8 mouse cellular contexts compared by ENCODE assay signal in the genomic region with DNA sequence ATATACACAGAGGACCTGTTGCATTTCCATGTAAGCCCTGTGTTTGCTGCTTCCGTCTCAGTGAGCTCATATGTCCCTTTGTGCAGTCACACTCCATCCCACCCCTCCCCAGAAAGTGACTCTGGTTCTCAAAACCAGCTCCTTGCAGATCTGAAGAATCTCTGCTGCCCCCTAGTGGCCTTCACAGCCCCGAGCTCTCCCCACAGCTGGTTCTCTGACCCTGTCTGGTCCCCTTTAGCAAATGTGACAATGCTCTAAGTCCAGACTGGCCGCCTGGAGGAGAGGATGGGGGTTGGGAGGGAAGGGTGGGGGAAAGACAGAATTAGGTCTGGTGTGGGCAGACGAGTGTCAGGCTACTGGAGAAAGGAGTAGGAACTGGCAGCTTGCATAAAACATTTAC. TPM values are rescaled to one million over a fixed set of nuclear protein-coding genes. Genes with fewer than 3 reads are reported as not detected.
DNase-seq lines count a peak whose midpoint lies in the region; ATAC-seq and TF ChIP-seq lines count a peak whose summit lies in the region.

No protein-coding gene starts in this region.

- H3K9me3 ChIP-seq in limb, embryonic 12.5 days: no peaks in the 10 kb centered on the region
- H3K9me3 ChIP-seq in midbrain, embryonic 15.5 days: no peaks in the 10 kb centered on the region

- TF ChIP-seq POLR2A in spleen, adult 2 months (IDR thresholded peaks at IDR 0.05; ENCODE audit: low read depth, low read length): no peak

- no peak overlapping the region for H3K4me2 ChIP-seq in limb, embryonic 12.5 days
- H3K4me2 ChIP-seq in midbrain, embryonic 15.5 days: no peak overlapping the region

- intact Hi-C loops in left cerebral cortex, adult 2 months (cut with DNase I): loop anchor here (1.0 kb wide), 1 partner anchor 53 kb away; no protein-coding TSS in a partner anchor

- peak; percentile 68 to 76 for DNase-seq in left cerebral cortex, adult 2 months (ENCODE audit: extremely low spot score in 1 of 2, low spot score in 2 of 2)
- no peak for DNase-seq in left cerebral cortex, adult 8-10 months (ENCODE audit: low spot score in 2 of 2)
- peak; percentile 61 to 81 for DNase-seq in cerebellum, postnatal 25 days
- peak; percentile 38 to 50 for DNase-seq in gastrocnemius, adult 8-10 months (ENCODE audit: low spot score in 2 of 2)
- DNase-seq in hindlimb bud, embryonic 11.5 days (ENCODE audit: extremely low spot score, low read depth, low spot score): peak; percentile 79
- peak; percentile 50 to 63 for DNase-seq in spleen, adult 2 months (ENCODE audit: low read depth in 1 of 2, low spot score in 2 of 2)

- H3K27me3 ChIP-seq in limb, embryonic 12.5 days: no peaks in the 10 kb centered on the region
- no peaks in the 10 kb centered on the region for H3K27me3 ChIP-seq in midbrain, embryonic 15.5 days (replicated peaks)
- H3K27me3 ChIP-seq in spleen, adult 2 months (ENCODE audit: control insufficient read depth, insufficient read depth, low read length): no peaks in the 10 kb centered on the region

- H3K36me3 ChIP-seq in limb, embryonic 12.5 days: peaks cover 6% of the 10 kb centered on the region
- peaks cover 4% of the 10 kb centered on the region; the same call in 1 of the 2 replicates for H3K36me3 ChIP-seq in midbrain, embryonic 15.5 days (replicated peaks)
- peaks cover 2% of the 10 kb centered on the region; the same call in 1 of the 2 replicates for H3K36me3 ChIP-seq in spleen, adult 2 months (ENCODE audit: control insufficient read depth, insufficient read depth, low read length)

- WGBS in limb, embryonic 12.5 days: 2% methylated on average over 4 of the region's 4 CpGs
- WGBS in midbrain, embryonic 15.5 days: 0% methylated on average over 4 of the region's 4 CpGs
- WGBS in spleen, adult 2 months: 2% methylated on average over 4 of the region's 4 CpGs

- ATAC-seq in limb, embryonic 12.5 days (ENCODE audit: insufficient number of reproducible peaks, insufficient read depth, low FRiP score, low TSS enrichment, low read depth): peak; percentile 64; the same call in 1 of the 2 replicates
- peak; percentile 68 for ATAC-seq in midbrain, embryonic 15.5 days (replicated peaks)

- no peaks in the 10 kb centered on the region for H3K4me1 ChIP-seq in limb, embryonic 12.5 days (replicated peaks)
- no peaks in the 10 kb centered on the region for H3K4me1 ChIP-seq in midbrain, embryonic 15.5 days
- H3K4me1 ChIP-seq in spleen, adult 2 months (ENCODE audit: control insufficient read depth, insufficient read depth, insufficient read length): no peaks in the 10 kb centered on the region; the same call in 1 of the 2 replicates

- H3K9ac ChIP-seq in limb, embryonic 12.5 days (replicated peaks): no peak overlapping the region
- H3K9ac ChIP-seq in midbrain, embryonic 15.5 days: no peak overlapping the region

- H3K4me3 ChIP-seq in left cerebral cortex, adult 2 months: no peak overlapping the region
- no peak overlapping the region for H3K4me3 ChIP-seq in limb, embryonic 12.5 days (replicated peaks)
- H3K4me3 ChIP-seq in midbrain, embryonic 15.5 days: no peak overlapping the region
- H3K4me3 ChIP-seq in spleen, adult 2 months (ENCODE audit: extremely low read depth, insufficient read depth, insufficient read length): no peak overlapping the region

- TF ChIP-seq CTCF in left cerebral cortex, adult 2 months (IDR thresholded peaks at IDR 0.05): peak; percentile 77
- peak; percentile 80; the same call in 1 of the 2 replicates for TF ChIP-seq CTCF in spleen, adult 2 months (IDR thresholded peaks at IDR 0.05; ENCODE audit: extremely low read depth, insufficient read depth, insufficient read length, insufficient replicate concordance)

- no peak overlapping the region for H3K27ac ChIP-seq in left cerebral cortex, adult 2 months
- H3K27ac ChIP-seq in limb, embryonic 12.5 days: no peak overlapping the region
- H3K27ac ChIP-seq in midbrain, embryonic 15.5 days: no peak overlapping the region
- H3K27ac ChIP-seq in spleen, adult 2 months (ENCODE audit: insufficient read depth, low read length): no peak overlapping the region

RNA-seq across cellular contexts. Expression of gene Selenow, which starts 10.0 kb away (rescaled TPM):
- total RNA-seq in left cerebral cortex, adult 2 months (2021): 1,000 to 10,000 TPM; 1,033 to 1,089 TPM
- total RNA-seq in left cerebral cortex, adult 8-10 months (2022): 1,000 to 10,000 TPM in 3 of 4 experiments, 100 to 1,000 TPM in 1; 989 to 1,128 (median 1,052) TPM
- 1,000 to 10,000 TPM; 1,735 to 2,070 (median 1,829) TPM for total RNA-seq in gastrocnemius, adult 8-10 months (2022)
- polyA plus RNA-seq in limb, embryonic 12.5 days (2016; fragmentation: Nextera tagmentation; extraction: Ambion mirVana): 912 and 933 TPM in 2 replicates
- polyA plus RNA-seq in midbrain, embryonic 15.5 days (2015; fragmentation: Nextera tagmentation; extraction: Ambion mirVana): 1,365 and 1,414 TPM in 2 replicates
- 210 and 358 TPM in 2 replicates for polyA plus RNA-seq in spleen, adult 2 months (2012; rRNA removed)

RNA-seq across cellular contexts. Expression of gene Crxos, which starts 29.8 kb away (rescaled TPM):
- under 1 TPM in 1 of 2 experiments, not detected in 1; 0.29 TPM for total RNA-seq in left cerebral cortex, adult 2 months (2021)
- total RNA-seq in left cerebral cortex, adult 8-10 months (2022): under 1 TPM in 2 of 4 experiments, not detected in 2; 0.21 to 0.44 TPM
- not detected for total RNA-seq in gastrocnemius, adult 8-10 months (2022)
- polyA plus RNA-seq in limb, embryonic 12.5 days (2016; fragmentation: Nextera tagmentation; extraction: Ambion mirVana): not detected in 2 replicates
- polyA plus RNA-seq in midbrain, embryonic 15.5 days (2015; fragmentation: Nextera tagmentation; extraction: Ambion mirVana): 0.27 TPM in 1 of 2 replicates, not detected in the other
- polyA plus RNA-seq in spleen, adult 2 months (2012; rRNA removed): not detected in 2 replicates

RNA-seq across cellular contexts. Expression of gene Crx, which starts 32.4 kb away (rescaled TPM):
- total RNA-seq in left cerebral cortex, adult 2 months (2021): not detected
- total RNA-seq in left cerebral cortex, adult 8-10 months (2022): not detected
- not detected for total RNA-seq in gastrocnemius, adult 8-10 months (2022)
- not detected in 2 replicates for polyA plus RNA-seq in limb, embryonic 12.5 days (2016; fragmentation: Nextera tagmentation; extraction: Ambion mirVana)
- polyA plus RNA-seq in midbrain, embryonic 15.5 days (2015; fragmentation: Nextera tagmentation; extraction: Ambion mirVana): 0.15 and 0.28 TPM in 2 replicates
- polyA plus RNA-seq in spleen, adult 2 months (2012; rRNA removed): not detected in 2 replicates

RNA-seq across cellular contexts. Expression of gene Nop53, which starts 33.7 kb away (rescaled TPM):
- 100 to 1,000 TPM; 108 to 113 TPM for total RNA-seq in left cerebral cortex, adult 2 months (2021)
- total RNA-seq in left cerebral cortex, adult 8-10 months (2022): 100 to 1,000 TPM; 114 to 149 (median 128) TPM
- total RNA-seq in gastrocnemius, adult 8-10 months (2022): 10 to 100 TPM; 76.2 to 96.3 (median 82.3) TPM
- polyA plus RNA-seq in limb, embryonic 12.5 days (2016; fragmentation: Nextera tagmentation; extraction: Ambion mirVana): 187 and 192 TPM in 2 replicates
- polyA plus RNA-seq in midbrain, embryonic 15.5 days (2015; fragmentation: Nextera tagmentation; extraction: Ambion mirVana): 114 and 126 TPM in 2 replicates
- 147 and 203 TPM in 2 replicates for polyA plus RNA-seq in spleen, adult 2 months (2012; rRNA removed)

RNA-seq across cellular contexts. Expression of gene Ehd2, which starts 55.2 kb away (rescaled TPM):
- total RNA-seq in left cerebral cortex, adult 2 months (2021): 1 to 10 TPM; 6.4 to 6.7 TPM
- total RNA-seq in left cerebral cortex, adult 8-10 months (2022): 1 to 10 TPM; 4.6 to 5.9 (median 5.2) TPM
- 10 to 100 TPM; 23.7 to 32.7 (median 28.2) TPM for total RNA-seq in gastrocnemius, adult 8-10 months (2022)
- 10.0 and 12.4 TPM in 2 replicates for polyA plus RNA-seq in limb, embryonic 12.5 days (2016; fragmentation: Nextera tagmentation; extraction: Ambion mirVana)
- 4.6 and 5.8 TPM in 2 replicates for polyA plus RNA-seq in midbrain, embryonic 15.5 days (2015; fragmentation: Nextera tagmentation; extraction: Ambion mirVana)
- polyA plus RNA-seq in spleen, adult 2 months (2012; rRNA removed): 17.2 and 19.5 TPM in 2 replicates

Comparison
In these comparisons a context has a peak if more than half of its experiments do, and no peak if none do; other contexts are left out.
1. DNase-seq: peak in left cerebral cortex, adult 2 months (2 of 2), cerebellum, postnatal 25 days (2 of 2), gastrocnemius, adult 8-10 months (2 of 2), hindlimb bud, embryonic 11.5 days (single experiment) and spleen, adult 2 months (2 of 2); none in left cerebral cortex, adult 8-10 months (0 of 2).